Mouse (Mus musculus) bone marrow macrophage, adult 2 months (primary cell): ENCODE measurements at regions not wholly inside any gene's neighbourhood (a gene's known extent, or its start where the extent isn't known, plus 50 kb on each side); places are given as distances from the start of the nearest gene placed in this dataset.

ENCODE experiments used
- H3K27ac ChIP-seq: 2 replicates; pipeline ENCODE4 v1.5.1; 2012; ENCODE audit warnings: low read depth, low read length; ENCODE audit not compliant: insufficient read depth
- H3K4me1 ChIP-seq: 2 replicates; pipeline ENCODE4 v1.6.1; 2012; ENCODE audit warnings: low read length; ENCODE audit not compliant: control insufficient read depth, insufficient read depth
- H3K4me3 ChIP-seq: 2 replicates; pipeline ENCODE4 v1.5.1; 2012; ENCODE audit warnings: mild to moderate bottlenecking, low read length, moderate library complexity; ENCODE audit not compliant: insufficient read depth
- CTCF ChIP-seq: IDR thresholded peaks from 2 replicates; pipeline ENCODE4 v1.5.1; 2012; ENCODE audit warnings: low read depth, mild to moderate bottlenecking, low read length, moderate library complexity
- POLR2A ChIP-seq: IDR thresholded peaks from 2 replicates; pipeline ENCODE4 v1.6.1; 2012; ENCODE audit warnings: mild to moderate bottlenecking, low read depth, low read length, borderline replicate concordance

- Histone ChIP-seq H3K27ac (no peak overlapping the region), H3K4me1 (no peaks in the 10 kb centered on the region), H3K4me3 (no peak overlapping the region)
- TF ChIP-seq POLR2A (no peak), CTCF (no peak)
Measured at GRCm38 (mm10) chr7:136457171-136457570, 437.2 kb upstream of the Mgmt start.

DNA sequence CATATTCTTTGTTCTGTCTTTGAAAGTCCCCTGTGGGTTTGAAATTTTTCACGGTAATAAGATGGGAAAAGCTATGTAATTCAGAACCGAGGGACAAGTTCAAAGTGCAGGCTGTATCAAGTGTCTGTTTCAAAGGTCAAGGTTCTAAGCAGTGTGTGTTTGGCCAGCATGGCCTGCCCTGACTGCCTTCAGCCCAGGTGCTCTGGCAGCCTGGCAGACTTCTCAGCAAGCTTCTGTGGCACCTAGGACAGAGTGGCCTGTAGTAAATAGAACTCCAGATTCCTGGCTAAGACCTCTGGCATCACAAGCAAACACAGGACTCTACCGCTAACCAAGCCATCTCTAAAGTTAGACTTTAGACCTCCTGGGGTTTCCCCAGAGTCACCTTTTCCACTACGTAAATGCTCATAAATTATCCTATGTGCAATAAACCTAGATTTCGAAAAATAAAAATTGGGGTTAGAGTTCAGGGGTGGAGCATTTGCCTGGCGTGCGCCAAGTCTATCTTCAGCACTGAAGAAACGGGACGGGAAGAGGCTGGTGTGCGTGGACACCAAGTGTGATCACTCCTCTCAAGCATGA is 436.5 kb upstream of the Mgmt start:
- Histone ChIP-seq H3K4me1 (no peaks in the 10 kb centered on the region), H3K27ac (no peak overlapping the region), H3K4me3 (no peak overlapping the region)
- TF ChIP-seq CTCF: no peak
- TF ChIP-seq POLR2A: no peak

- Histone ChIP-seq H3K27ac (no peak overlapping the region), H3K4me3 (no peak overlapping the region), H3K4me1 (no peaks in the 10 kb centered on the region)
- TF ChIP-seq POLR2A (no peak), CTCF (no peak)
Measured at GRCm38 (mm10) chr7:136477135-136477534, 417.3 kb upstream of the Mgmt start.

GRCm38 (mm10) chr7:136480641-136481202 is 413.7 kb upstream of the Mgmt start:
- H3K27ac ChIP-seq: no peak overlapping the region
- no peak overlapping the region for H3K4me3 ChIP-seq
- no peak for TF ChIP-seq POLR2A
- no peak for TF ChIP-seq CTCF
- H3K4me1 ChIP-seq: no peaks in the 10 kb centered on the region

GRCm38 (mm10) chr7:136483237-136483636 is 411.2 kb upstream of the Mgmt start:
- TF ChIP-seq CTCF (no peak), POLR2A (no peak)
- Histone ChIP-seq H3K27ac (no peak overlapping the region), H3K4me3 (no peak overlapping the region), H3K4me1 (no peaks in the 10 kb centered on the region)

DNA sequence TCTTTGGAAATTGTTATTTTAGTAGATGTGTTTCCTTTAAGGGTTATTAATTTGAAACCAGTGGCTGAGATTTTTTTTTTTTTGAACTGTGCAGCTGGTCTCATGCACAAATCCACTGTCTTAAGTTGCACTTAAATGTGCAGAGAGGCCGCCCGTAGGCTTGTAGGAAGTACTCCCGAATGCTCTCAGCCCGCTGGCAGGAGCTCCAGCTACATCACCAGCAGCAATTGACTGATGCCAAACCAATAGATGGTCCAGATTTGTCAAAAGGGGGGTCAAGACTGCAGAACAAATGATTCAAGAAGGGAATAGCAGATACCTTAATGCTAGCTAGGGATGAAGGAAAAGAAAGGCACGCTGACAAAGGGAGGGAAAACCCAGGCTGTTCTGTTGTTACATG is 406.9 kb upstream of the Mgmt start:
- no peak for TF ChIP-seq POLR2A
- no peak for TF ChIP-seq CTCF
- H3K27ac ChIP-seq: no peak overlapping the region
- no peak overlapping the region for H3K4me3 ChIP-seq
- no peaks in the 10 kb centered on the region for H3K4me1 ChIP-seq

DNA sequence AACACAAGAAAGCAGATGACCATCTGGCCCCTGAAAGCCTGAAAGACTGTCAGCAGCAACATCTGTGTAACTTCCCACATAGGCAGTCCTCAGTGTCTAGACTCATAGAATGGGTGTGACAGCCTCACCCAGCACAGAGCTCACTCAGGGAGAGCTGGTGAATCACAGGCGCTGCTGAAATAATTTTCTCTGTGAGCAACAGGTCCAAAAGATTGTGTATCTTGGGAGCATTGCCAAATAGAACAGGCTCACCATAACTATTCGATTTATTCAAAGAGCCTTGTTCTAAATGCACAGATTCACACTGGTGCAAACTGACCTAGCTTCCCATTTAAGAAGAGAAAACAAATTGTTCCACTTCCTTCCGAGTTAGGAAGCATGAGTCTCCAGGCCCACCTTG is 399.6 kb upstream of the Mgmt start:
- TF ChIP-seq CTCF: no peak
- TF ChIP-seq POLR2A: no peak
- Histone ChIP-seq H3K4me1 (no peaks in the 10 kb centered on the region), H3K4me3 (no peak overlapping the region), H3K27ac (no peak overlapping the region)

GRCm38 (mm10) chr7:136496335-136497242 is 397.8 kb upstream of the Mgmt start:
- Histone ChIP-seq H3K27ac (no peak overlapping the region), H3K4me1 (no peaks in the 10 kb centered on the region), H3K4me3 (no peak overlapping the region)
- TF ChIP-seq POLR2A: no peak
- no peak for TF ChIP-seq CTCF

GRCm38 (mm10) chr7:136500059-136500458 is 394.4 kb upstream of the Mgmt start:
- no peak overlapping the region for H3K4me3 ChIP-seq
- TF ChIP-seq CTCF (no peak), POLR2A (no peak)
- H3K4me1 ChIP-seq: no peaks in the 10 kb centered on the region
- no peak overlapping the region for H3K27ac ChIP-seq

- H3K4me3 ChIP-seq: no peak overlapping the region
- no peak overlapping the region for H3K27ac ChIP-seq
- TF ChIP-seq CTCF (no peak), POLR2A (no peak)
- no peaks in the 10 kb centered on the region for H3K4me1 ChIP-seq
Measured at GRCm38 (mm10) chr7:136501094-136501493, 393.3 kb upstream of the Mgmt start.
